Mouse (Mus musculus): Measurements from ENCODE around the gene Ppat.

DNA sequence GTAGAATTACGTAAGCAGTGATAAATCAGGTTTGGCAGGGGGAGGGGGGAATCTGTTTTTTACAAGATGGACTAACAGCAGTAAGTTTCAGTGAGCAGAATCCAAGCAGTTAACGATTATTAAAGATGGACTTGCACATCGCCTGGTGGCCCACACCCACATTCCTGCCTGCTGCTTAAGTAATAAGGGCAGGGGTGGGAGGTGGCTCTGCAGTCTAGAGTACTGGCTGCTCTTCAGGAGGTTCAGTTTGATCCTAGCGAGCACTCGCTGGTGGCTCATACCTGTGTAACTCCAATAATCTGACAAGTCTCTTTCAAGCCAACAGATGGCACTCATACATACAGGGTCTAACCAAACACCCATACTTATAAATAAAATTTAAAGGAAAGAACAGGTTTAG, 8.2 kb upstream of the Ppat start:
- TF ChIP-seq POLR2A (IDR thresholded peaks at IDR 0.05; ENCODE audit: borderline replicate concordance, insufficient read depth, low read length), result no peak
- no peak for TF ChIP-seq CTCF (IDR thresholded peaks at IDR 0.05; ENCODE audit: borderline replicate concordance, insufficient read depth, low read depth, low read length)

All from cerebellum, adult 2 months (tissue).